Mouse (Mus musculus) stomach, postnatal 0 days (tissue): Measurements from ENCODE around the gene Ramp1.

ENCODE experiments used
- CTCF ChIP-seq: IDR thresholded peaks from 2 replicates; pipeline ENCODE4 v1.5.1; 2016; ENCODE audit warnings: antibody characterized with exemption, low read depth, mild to moderate bottlenecking, moderate library complexity
- EP300 ChIP-seq: optimal IDR thresholded peaks from 2 replicates; pipeline ENCODE3; 2016; ENCODE audit warnings: antibody characterized with exemption

DNA sequence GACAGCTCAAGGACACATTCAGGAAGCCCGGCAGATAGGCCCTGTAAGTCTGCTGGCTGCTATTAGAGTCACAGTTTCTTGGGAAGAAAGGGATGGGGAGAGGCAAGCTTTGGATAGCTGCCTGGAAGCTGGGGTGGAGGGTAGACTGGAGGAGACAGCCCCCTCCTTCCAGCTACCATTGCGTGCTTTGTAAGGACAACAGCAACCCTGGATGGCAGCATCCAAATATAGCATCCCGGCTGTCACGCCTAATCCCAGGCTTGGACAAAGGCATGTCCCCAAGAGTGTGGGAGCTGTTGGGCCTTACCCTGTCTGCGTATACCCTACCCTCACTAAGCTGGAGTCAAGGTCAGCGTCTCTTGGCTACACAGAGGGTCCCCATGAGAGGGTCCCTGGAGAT, 29.7 kb downstream of the Ramp1 start:
- TF ChIP-seq CTCF (no peak), EP300 (no peak)
